In the genomic region with DNA sequence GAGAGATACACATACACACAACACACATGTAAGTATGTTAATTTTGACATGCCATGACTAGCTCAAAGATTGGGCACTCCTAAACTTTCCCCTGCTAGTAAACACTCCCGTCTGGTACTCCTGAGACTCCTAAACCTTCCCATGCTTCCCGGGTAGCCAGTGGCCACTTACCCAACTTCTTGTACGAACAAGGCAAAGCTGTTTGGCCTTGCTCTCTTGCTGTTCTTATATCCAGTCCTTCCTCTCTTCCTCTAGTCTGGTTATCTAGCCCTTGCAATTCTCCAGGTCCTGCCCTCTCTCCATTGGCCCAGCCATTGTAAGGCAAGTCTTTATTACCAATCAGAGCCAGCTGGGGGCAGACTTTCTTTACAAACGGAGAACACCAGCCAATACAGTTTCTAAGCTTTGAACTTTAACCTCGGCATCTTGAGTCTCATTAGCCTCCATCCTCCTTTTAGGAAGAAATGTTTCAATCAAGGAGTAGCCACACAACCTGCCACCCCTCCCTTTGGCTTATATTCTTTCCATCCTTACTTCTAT, we compare ENCODE assay signal across 8 mouse cellular contexts. TPM values are rescaled to one million over a fixed set of nuclear protein-coding genes. Genes with fewer than 3 reads are reported as not detected.
A peak's percentile ranks its signal among the peaks of the same experiment; 100 is the strongest.
DNase-seq lines count a peak whose midpoint lies in the region; ATAC-seq and TF ChIP-seq lines count a peak whose summit lies in the region.

A gene (minus strand): TSS at position 335 of the 540 bp plus-strand sequence.

- peaks cover 13% of the 10 kb centered on the region for H3K4me1 ChIP-seq in embryonic facial prominence, embryonic 13.5 days
- H3K4me1 ChIP-seq in heart, embryonic 15.5 days (replicated peaks) = peaks cover 19% of the 10 kb centered on the region
- peaks cover 20% of the 10 kb centered on the region for H3K4me1 ChIP-seq in liver, postnatal 0 days (ENCODE audit: insufficient read depth)
- H3K4me1 ChIP-seq in neural tube, embryonic 13.5 days (replicated peaks) = peaks cover 17% of the 10 kb centered on the region

- H3K4me3 ChIP-seq in embryonic facial prominence, embryonic 13.5 days = no peak within 1 kb of the TSS
- H3K4me3 ChIP-seq in heart, embryonic 15.5 days = no peak within 1 kb of the TSS
- H3K4me3 ChIP-seq in liver, postnatal 0 days (ENCODE audit: low read depth, low read length) = no peak within 1 kb of the TSS
- no peak within 1 kb of the TSS for H3K4me3 ChIP-seq in neural tube, embryonic 13.5 days

- WGBS in embryonic facial prominence, embryonic 13.5 days = 48% methylated on average over 5 of the region's 5 CpGs
- 49% methylated on average over 5 of the region's 5 CpGs for WGBS in heart, embryonic 15.5 days
- 46% methylated on average over 5 of the region's 5 CpGs for WGBS in liver, postnatal 0 days (ENCODE audit: insufficient replicate concordance)
- WGBS in neural tube, embryonic 13.5 days = 55% methylated on average over 5 of the region's 5 CpGs

- H3K9ac ChIP-seq in embryonic facial prominence, embryonic 13.5 days = no peak within 1 kb of the TSS
- H3K9ac ChIP-seq in heart, embryonic 15.5 days = no peak within 1 kb of the TSS
- no peak within 1 kb of the TSS for H3K9ac ChIP-seq in liver, postnatal 0 days (replicated peaks)
- H3K9ac ChIP-seq in neural tube, embryonic 13.5 days = no peak within 1 kb of the TSS

- DNase-seq in 416B (ENCODE audit: low read depth) (peak; percentile 82), WW6 (ENCODE audit: low read depth, low spot score) (peak; percentile 45)
- peak; percentile 54 for DNase-seq in kidney, postnatal 10 days
- DNase-seq in liver, postnatal 0 days = peak; percentile 44
- peak; percentile 20 for DNase-seq in yolk sac, embryonic 10.5 days (ENCODE audit: low spot score)

- TF ChIP-seq CTCF in liver, postnatal 0 days (IDR thresholded peaks at IDR 0.05; ENCODE audit: low read depth) = peak; percentile 44

- H3K4me2 ChIP-seq in embryonic facial prominence, embryonic 13.5 days = no peak within 1 kb of the TSS
- no peak within 1 kb of the TSS for H3K4me2 ChIP-seq in heart, embryonic 15.5 days
- no peak within 1 kb of the TSS for H3K4me2 ChIP-seq in liver, postnatal 0 days (ENCODE audit: low read depth, low read length)
- H3K4me2 ChIP-seq in neural tube, embryonic 13.5 days = no peak within 1 kb of the TSS

- no peak for ATAC-seq in embryonic facial prominence, embryonic 13.5 days (ENCODE audit: insufficient number of reproducible peaks, insufficient read depth, low FRiP score, low TSS enrichment, low read depth)
- ATAC-seq in heart, embryonic 15.5 days (replicated peaks; ENCODE audit: insufficient number of reproducible peaks, insufficient read depth, low FRiP score, low read depth) = no peak
- no peak for ATAC-seq in liver, postnatal 0 days
- ATAC-seq in neural tube, embryonic 13.5 days (ENCODE audit: low read depth) = no peak

- no peaks in the 10 kb centered on the region for H3K9me3 ChIP-seq in embryonic facial prominence, embryonic 13.5 days
- no peaks in the 10 kb centered on the region for H3K9me3 ChIP-seq in heart, embryonic 15.5 days (replicated peaks)
- H3K9me3 ChIP-seq in liver, postnatal 0 days (ENCODE audit: low read length) = no peaks in the 10 kb centered on the region
- no peaks in the 10 kb centered on the region for H3K9me3 ChIP-seq in neural tube, embryonic 13.5 days

- TF ChIP-seq EP300 in liver, postnatal 0 days (IDR thresholded peaks at IDR 0.05; ENCODE audit: low read depth) = no peak

- no peaks in the 10 kb centered on the region for H3K36me3 ChIP-seq in embryonic facial prominence, embryonic 13.5 days
- no peaks in the 10 kb centered on the region for H3K36me3 ChIP-seq in heart, embryonic 15.5 days
- H3K36me3 ChIP-seq in liver, postnatal 0 days (replicated peaks; ENCODE audit: insufficient read depth, low read length) = no peaks in the 10 kb centered on the region
- H3K36me3 ChIP-seq in neural tube, embryonic 13.5 days = no peaks in the 10 kb centered on the region

- H3K27ac ChIP-seq in embryonic facial prominence, embryonic 13.5 days = no peak within 1 kb of the TSS
- H3K27ac ChIP-seq in heart, embryonic 15.5 days = no peak within 1 kb of the TSS
- no peak within 1 kb of the TSS for H3K27ac ChIP-seq in liver, postnatal 0 days (ENCODE audit: low read depth)
- H3K27ac ChIP-seq in neural tube, embryonic 13.5 days (replicated peaks) = no peak within 1 kb of the TSS

- no peaks in the 10 kb centered on the region for H3K27me3 ChIP-seq in embryonic facial prominence, embryonic 13.5 days
- no peaks in the 10 kb centered on the region for H3K27me3 ChIP-seq in heart, embryonic 15.5 days
- H3K27me3 ChIP-seq in liver, postnatal 0 days (ENCODE audit: insufficient read depth, low read length) = no peaks in the 10 kb centered on the region
- no peaks in the 10 kb centered on the region for H3K27me3 ChIP-seq in neural tube, embryonic 13.5 days

RNA-seq across cellular contexts. Expression of the gene that starts here (rescaled TPM):
- 36.1 and 39.4 TPM in 2 replicates for polyA plus RNA-seq in embryonic facial prominence, embryonic 13.5 days (2015; fragmentation: Nextera tagmentation; extraction: Ambion mirVana)
- 25.3 and 28.0 TPM in 2 replicates for polyA plus RNA-seq in heart, embryonic 15.5 days (2015; fragmentation: Nextera tagmentation; extraction: Ambion mirVana)
- 10.4 and 11.8 TPM in 2 replicates for polyA plus RNA-seq in liver, postnatal 0 days (2015; fragmentation: Nextera tagmentation; extraction: Ambion mirVana)
- 39.2 and 41.6 TPM in 2 replicates for polyA plus RNA-seq in neural tube, embryonic 13.5 days (2015; fragmentation: Nextera tagmentation; extraction: Ambion mirVana)

Comparison
In these comparisons a context has a peak if more than half of its experiments do, and no peak if none do; other contexts are left out.
1. DNase-seq: peak in every context shown above with its lines; median percentile 82 in 416B; 54 in kidney, postnatal 10 days; 45 in WW6; 44 in liver, postnatal 0 days; 20 in yolk sac, embryonic 10.5 days.